Comparison of ENCODE assay signal across 24 mouse cellular contexts in the genomic region with DNA sequence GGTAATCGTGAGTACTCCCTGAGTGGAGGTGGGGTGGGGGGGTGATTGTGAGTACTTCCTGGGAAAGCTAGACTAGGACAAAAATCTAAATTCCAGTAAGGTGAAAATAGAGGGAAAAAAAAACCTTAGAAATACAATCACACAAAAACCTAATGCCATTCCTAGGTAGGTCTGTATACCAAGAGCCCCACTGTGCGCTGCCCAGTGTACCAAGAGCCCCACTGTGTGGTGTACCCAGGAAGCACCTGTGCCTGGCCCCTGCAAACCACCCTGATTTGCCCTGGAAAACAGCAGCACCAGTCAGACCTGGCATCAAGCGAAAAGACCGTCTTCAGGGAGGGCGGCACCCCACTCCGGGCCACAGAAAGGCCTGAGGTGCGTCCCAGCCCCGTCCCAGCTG.
A peak's percentile ranks its signal among the peaks of the same experiment; 100 is the strongest.
DNase-seq lines count a peak whose midpoint lies in the region; ATAC-seq and TF ChIP-seq lines count a peak whose summit lies in the region.
"Had no signal": no experiment of that assay in that cellular context is flagged by ENCODE, and none has a peak within 500 bp of the region (broad histone marks: within the 10 kb centered on the region; RNA-seq: fewer than 3 reads in every experiment).

No protein-coding gene starts in this region.

- H3K9ac ChIP-seq in hindbrain, embryonic 16.5 days (ENCODE audit: low read depth, low read length) = peak overlapping the region; percentile 13; the same call in 1 of the 2 replicates
- no peak overlapping the region for H3K9ac ChIP-seq in hindbrain, postnatal 0 days (replicated peaks; ENCODE audit: low read length)
- H3K9ac ChIP-seq in CH12.LX (ENCODE audit: insufficient read depth, low read depth) (no peak overlapping the region), ES-Bruce4 (ENCODE audit: low read depth, poor library complexity, severe bottlenecking) (no peak overlapping the region), MEL (ENCODE audit: control insufficient read depth, low read depth, low read length, poor library complexity, severe bottlenecking) (no peak overlapping the region)
- H3K9ac ChIP-seq in liver, postnatal 0 days (replicated peaks) = no peak overlapping the region

- TF ChIP-seq EP300 in CH12.LX (IDR thresholded peaks at IDR 0.05; ENCODE audit: low read length) (no peak), ES-Bruce4 (IDR thresholded peaks at IDR 0.05; ENCODE audit: insufficient read depth, low read depth, low read length) (no peak), MEL (IDR thresholded peaks at IDR 0.05; ENCODE audit: low read depth in 1 of 2, low read length in 2 of 2) (no peak)
- TF ChIP-seq EP300 in liver, postnatal 0 days (IDR thresholded peaks at IDR 0.05; ENCODE audit: low read depth) = no peak

- intact Hi-C loops in left cerebral cortex, adult 2 months (cut with DNase I) = no loop called here

- dilution Hi-C loops in CH12.LX (cut with MboI; ENCODE audit: extremely low pct_ligation_motif_present, extremely low pct_unique_long_range_greater_than_20kb, low sequenced_read_pairs) = no loop called here

- TF ChIP-seq POLR2A in CH12.LX (IDR thresholded peaks at IDR 0.05; ENCODE audit: low read depth, low read length) (no peak), ES-Bruce4 (IDR thresholded peaks at IDR 0.05; ENCODE audit: insufficient read depth, low read length) (no peak), MEL (IDR thresholded peaks at IDR 0.05; ENCODE audit: control insufficient read depth in 1 of 2, insufficient read depth in 1 of 2, low read depth in 1 of 2, low read length in 2 of 2, poor library complexity in 1 of 2) (no peak)

- TF ChIP-seq RAD21 in CH12.LX (IDR thresholded peaks at IDR 0.05; ENCODE audit: low read depth, low read length) = no peak
- TF ChIP-seq RAD21 in MEL (IDR thresholded peaks at IDR 0.05; ENCODE audit: low read depth, low read length) = no peak

- H3K36me3 ChIP-seq in hindbrain, embryonic 16.5 days (ENCODE audit: control insufficient read depth, insufficient read depth, low read length) = no peaks in the 10 kb centered on the region
- no peaks in the 10 kb centered on the region for H3K36me3 ChIP-seq in hindbrain, postnatal 0 days (ENCODE audit: insufficient read depth, low read length)
- H3K36me3 ChIP-seq in CH12.LX (replicated peaks in 1 of 2; ENCODE audit: control insufficient read depth in 1 of 2, insufficient read depth in 1 of 2, low read length in 1 of 2) = peaks cover 63 to 79% of the 10 kb centered on the region in 2 experiments
- H3K36me3 ChIP-seq in ES-Bruce4 (ENCODE audit: control insufficient read depth, insufficient read depth, low read length, poor library complexity, severe bottlenecking) = no peaks in the 10 kb centered on the region
- no peaks in the 10 kb centered on the region for H3K36me3 ChIP-seq in MEL (ENCODE audit: control insufficient read depth in 1 of 2, insufficient read depth in 2 of 2, low read length in 2 of 2)
- H3K36me3 ChIP-seq in liver, postnatal 0 days (replicated peaks; ENCODE audit: insufficient read depth, low read length) = peaks cover 56% of the 10 kb centered on the region

- no peak overlapping the region for H3K27ac ChIP-seq in hindbrain, embryonic 16.5 days (ENCODE audit: low read depth, low read length)
- no peak overlapping the region for H3K27ac ChIP-seq in hindbrain, postnatal 0 days
- H3K27ac ChIP-seq in CH12.LX (ENCODE audit: insufficient read depth, low read depth) (no peak overlapping the region), ES-Bruce4 (ENCODE audit: insufficient read depth, low read length) (no peak overlapping the region), MEL (ENCODE audit: control insufficient read depth, low read depth, low read length) (no peak overlapping the region)
- H3K27ac ChIP-seq in left cerebral cortex, adult 2 months = no peak overlapping the region
- H3K27ac ChIP-seq in liver, postnatal 0 days (ENCODE audit: low read depth) = no peak overlapping the region

- no peak for ATAC-seq in hindbrain, embryonic 16.5 days
- no peak for ATAC-seq in hindbrain, postnatal 0 days
- ATAC-seq in liver, postnatal 0 days = no peak
- ATAC-seq: activated CD4-positive, CD25-positive, alpha-beta regulatory T cell, adult 4 months; CD4-positive, CD25-positive, alpha-beta regulatory T cell, adult 4 months; Patski had no signal

- no peaks in the 10 kb centered on the region for H3K79me2 ChIP-seq in CH12.LX (replicated peaks; ENCODE audit: control insufficient read depth, extremely low read depth, insufficient read depth, poor library complexity, severe bottlenecking)
- H3K79me2 ChIP-seq in MEL (ENCODE audit: control insufficient read depth, insufficient read depth, low read length, poor library complexity) = no peaks in the 10 kb centered on the region

- H3K9me3 ChIP-seq in hindbrain, embryonic 16.5 days (ENCODE audit: control insufficient read depth, low read length) = no peaks in the 10 kb centered on the region
- no peaks in the 10 kb centered on the region for H3K9me3 ChIP-seq in hindbrain, postnatal 0 days (ENCODE audit: low read length)
- H3K9me3 ChIP-seq in CH12.LX (replicated peaks; ENCODE audit: low read length) (peaks cover 7% of the 10 kb centered on the region), ES-Bruce4 (replicated peaks; ENCODE audit: control insufficient read depth, insufficient read depth, low read length, poor library complexity, severe bottlenecking) (no peaks in the 10 kb centered on the region), MEL (replicated peaks; ENCODE audit: insufficient read depth, low read length) (no peaks in the 10 kb centered on the region)
- peaks cover 5% of the 10 kb centered on the region; the same call in 1 of the 2 replicates for H3K9me3 ChIP-seq in liver, postnatal 0 days (ENCODE audit: low read length)
- H3K9me3 ChIP-seq: G1E had no signal

- H3K4me1 ChIP-seq in hindbrain, embryonic 16.5 days (ENCODE audit: control insufficient read depth, insufficient read depth, low read depth, low read length) = peaks cover 7% of the 10 kb centered on the region
- no peaks in the 10 kb centered on the region for H3K4me1 ChIP-seq in hindbrain, postnatal 0 days (ENCODE audit: insufficient read depth, low read length)
- H3K4me1 ChIP-seq in CH12.LX (ENCODE audit: control insufficient read depth in 1 of 2, insufficient read depth in 2 of 2) (no peaks in the 10 kb centered on the region), ES-Bruce4 (ENCODE audit: control insufficient read depth, insufficient read depth, low read length) (no peaks in the 10 kb centered on the region), MEL (ENCODE audit: control insufficient read depth in 1 of 2, insufficient read depth in 2 of 2, low read length in 2 of 2) (0 out of 4 replicates have a peak, but pooled peaks cover 0 to 4% of the 10 kb centered on the region in 2 experiments)
- no peaks in the 10 kb centered on the region for H3K4me1 ChIP-seq in liver, postnatal 0 days (ENCODE audit: insufficient read depth)

- no peak for TF ChIP-seq CTCF in hindbrain, postnatal 0 days (IDR thresholded peaks at IDR 0.05; ENCODE audit: low read depth)
- TF ChIP-seq CTCF in CH12.LX (conservative IDR thresholded peaks at IDR 0.05 in 1 of 2, IDR thresholded peaks at IDR 0.05 in 1 of 2; ENCODE audit: low read depth in 2 of 2, low read length in 2 of 2) (no peak), ES-Bruce4 (IDR thresholded peaks at IDR 0.05; ENCODE audit: low read depth, low read length) (peak; percentile 16), MEL (IDR thresholded peaks at IDR 0.05 in 2 of 3, conservative IDR thresholded peaks at IDR 0.05 in 1 of 3; ENCODE audit: control insufficient read depth in 1 of 3, insufficient read depth in 1 of 3, low read depth in 2 of 3, low read length in 3 of 3, poor library complexity in 1 of 3, severe bottlenecking in 1 of 3) (no peak)
- no peak for TF ChIP-seq CTCF in left cerebral cortex, adult 2 months (IDR thresholded peaks at IDR 0.05)
- no peak for TF ChIP-seq CTCF in liver, postnatal 0 days (IDR thresholded peaks at IDR 0.05; ENCODE audit: low read depth)

- 77% methylated on average over 8 of the region's 8 CpGs for WGBS in hindbrain, embryonic 16.5 days
- WGBS in hindbrain, postnatal 0 days = 81% methylated on average over 8 of the region's 8 CpGs
- 95% methylated on average over 8 of the region's 8 CpGs for WGBS in liver, postnatal 0 days (ENCODE audit: insufficient replicate concordance)

- in situ Hi-C loops in CH12.LX (cut with MboI; ENCODE audit: low pct_ligation_motif_present, low pct_unique_long_range_greater_than_20kb, low sequenced_read_pairs) = loop anchor here (5.0 to 25.0 kb wide), 3 partner anchors 113 to 498 kb away; partner anchors contain the start of gene Dicer1

- H3K27me3 ChIP-seq in hindbrain, embryonic 16.5 days (replicated peaks; ENCODE audit: control insufficient read depth, insufficient read depth, low read length) = 0 out of 2 replicates have a peak, but pooled peaks cover 2% of the 10 kb centered on the region
- no peaks in the 10 kb centered on the region for H3K27me3 ChIP-seq in hindbrain, postnatal 0 days (ENCODE audit: insufficient read depth, low read length)
- H3K27me3 ChIP-seq in CH12.LX (replicated peaks) = no peaks in the 10 kb centered on the region
- no peaks in the 10 kb centered on the region for H3K27me3 ChIP-seq in ES-Bruce4 (ENCODE audit: control insufficient read depth, insufficient read depth, low read length, poor library complexity, severe bottlenecking)
- H3K27me3 ChIP-seq in MEL (ENCODE audit: control insufficient read depth in 1 of 2, insufficient read depth in 2 of 2, low read length in 2 of 2) = no peaks in the 10 kb centered on the region
- H3K27me3 ChIP-seq in liver, postnatal 0 days (ENCODE audit: insufficient read depth, low read length) = no peaks in the 10 kb centered on the region
- H3K27me3 ChIP-seq: Patski had no signal

- no peak for DNase-seq in hindbrain, postnatal 0 days (ENCODE audit: low spot score)
- DNase-seq in CH12.LX (ENCODE audit: extremely low read depth) (no peak), MEL (ENCODE audit: low read depth, low spot score) (no peak)
- no peak for DNase-seq in left cerebral cortex, adult 2 months (ENCODE audit: extremely low spot score in 1 of 2, low spot score in 2 of 2)
- DNase-seq in liver, postnatal 0 days = no peak
- DNase-seq in embryo, embryonic 11 days = no peak
- DNase-seq: adrenal gland, adult 2 months; adrenal gland, adult 8-10 months; adrenal gland, postnatal 10 days; adrenal gland, postnatal 14 days; adrenal gland, postnatal 25 days; adrenal gland, postnatal 36 days; B cell, adult 2 months; cerebellum, adult 11 months; cerebellum, adult 11-12 months; cerebellum, adult 18-20 months; cerebellum, adult 2 months; cerebellum, adult 8-10 months had no signal

- H3K4me3 ChIP-seq in hindbrain, embryonic 16.5 days (ENCODE audit: low read length) = no peak overlapping the region
- H3K4me3 ChIP-seq in hindbrain, postnatal 0 days (ENCODE audit: low read length) = no peak overlapping the region
- no peak overlapping the region for H3K4me3 ChIP-seq in CH12.LX (replicated peaks in 1 of 3; ENCODE audit: low read depth in 2 of 3, low read length in 2 of 3, poor library complexity in 1 of 3)
- H3K4me3 ChIP-seq in ES-Bruce4 (ENCODE audit: low read depth, low read length) = no peak overlapping the region
- H3K4me3 ChIP-seq in MEL (ENCODE audit: control insufficient read depth in 1 of 2, insufficient read depth in 1 of 2, low read depth in 2 of 2, low read length in 2 of 2) = no peak overlapping the region
- H3K4me3 ChIP-seq in left cerebral cortex, adult 2 months = no peak overlapping the region
- no peak overlapping the region for H3K4me3 ChIP-seq in liver, postnatal 0 days (ENCODE audit: low read depth, low read length)

- no peak overlapping the region for H3K4me2 ChIP-seq in hindbrain, embryonic 16.5 days (ENCODE audit: low read length)
- H3K4me2 ChIP-seq in hindbrain, postnatal 0 days (ENCODE audit: low read depth, low read length) = no peak overlapping the region
- H3K4me2 ChIP-seq in CH12.LX (ENCODE audit: insufficient read depth, low read depth, poor library complexity, severe bottlenecking) = no peak overlapping the region
- no peak overlapping the region for H3K4me2 ChIP-seq in liver, postnatal 0 days (ENCODE audit: low read depth, low read length)
